Mouse (Mus musculus): ENCODE data around the gene Usp7. TPM values are rescaled to one million over a fixed set of nuclear protein-coding genes. Genes with fewer than 3 reads are reported as not detected.

The Usp7 gene
- polyA plus RNA-seq, 1 experiment from 2014 or later = 26.5 TPM

DNA sequence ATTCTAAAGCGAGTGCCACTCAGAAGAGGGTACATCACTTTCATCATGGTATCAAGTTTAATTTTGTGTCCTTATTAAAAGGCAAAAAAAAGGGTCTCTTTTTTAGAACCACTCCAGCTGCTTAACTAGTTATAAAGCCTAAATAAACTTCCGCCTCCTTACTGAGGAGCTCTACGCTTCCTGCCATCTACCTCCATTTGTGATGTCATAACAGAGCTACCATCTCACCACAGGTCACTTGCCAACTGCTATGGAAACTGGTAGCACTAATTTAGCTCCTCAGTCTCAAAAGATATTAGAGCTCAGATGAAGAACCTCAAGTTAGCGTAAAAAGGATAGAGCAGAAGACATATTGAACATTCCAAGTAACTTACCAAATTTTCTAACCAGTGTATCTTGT, 71.7 kb downstream of the Usp7 start:
- Histone ChIP-seq H3K36me3 (peaks cover 34% of the 10 kb centered on the region), H3K27ac (peak overlapping the region; percentile 32), H3K27me3 (no peaks in the 10 kb centered on the region), H3K9ac (no peak overlapping the region), H3K4me2 (no peak overlapping the region), H3K4me3 (replicated peaks) (no peak overlapping the region), H3K4me1 (replicated peaks) (peaks cover 83% of the 10 kb centered on the region), H3K9me3 (replicated peaks) (no peaks in the 10 kb centered on the region)
- DNase-seq (no peak), ATAC-seq (ENCODE audit: low read depth) (no peak)
- WGBS (ENCODE audit: insufficient replicate concordance) = 92% methylated on average over 4 of the region's 4 CpGs

- WGBS (ENCODE audit: insufficient replicate concordance) = 92% methylated on average over 10 of the region's 10 CpGs
Observed at GRCm38 (mm10) chr16:8717744-8718143, 74.4 kb downstream of the Usp7 start.

GRCm38 (mm10) chr16:8716300-8716699, 75.8 kb downstream of the Usp7 start:
- H3K27me3 ChIP-seq = no peaks in the 10 kb centered on the region
- H3K36me3 ChIP-seq = peaks cover 59% of the 10 kb centered on the region
- H3K4me3 ChIP-seq (replicated peaks) = no peak overlapping the region
- DNase-seq (no peak), ATAC-seq (ENCODE audit: low read depth) (no peak)
- no peak overlapping the region for H3K4me2 ChIP-seq
- no peaks in the 10 kb centered on the region for H3K9me3 ChIP-seq (replicated peaks)
- H3K9ac ChIP-seq = no peak overlapping the region
- H3K4me1 ChIP-seq (replicated peaks) = peaks cover 79% of the 10 kb centered on the region
- 72% methylated on average over 6 of the region's 6 CpGs for WGBS (ENCODE audit: insufficient replicate concordance)
- H3K27ac ChIP-seq = no peak overlapping the region

More at GRCm38 (mm10) chr16:8717744-8718143, 74.4 kb downstream of the Usp7 start:
- Histone ChIP-seq H3K4me2 (no peak overlapping the region), H3K36me3 (peaks cover 53% of the 10 kb centered on the region), H3K27me3 (no peaks in the 10 kb centered on the region), H3K4me3 (replicated peaks) (no peak overlapping the region), H3K9me3 (replicated peaks) (no peaks in the 10 kb centered on the region), H3K4me1 (replicated peaks) (peaks cover 82% of the 10 kb centered on the region), H3K9ac (no peak overlapping the region), H3K27ac (0 out of 2 replicates have a peak overlapping the region, but pooled peaks have one; percentile 2)
- DNase-seq (no peak), ATAC-seq (ENCODE audit: low read depth) (no peak)

DNA sequence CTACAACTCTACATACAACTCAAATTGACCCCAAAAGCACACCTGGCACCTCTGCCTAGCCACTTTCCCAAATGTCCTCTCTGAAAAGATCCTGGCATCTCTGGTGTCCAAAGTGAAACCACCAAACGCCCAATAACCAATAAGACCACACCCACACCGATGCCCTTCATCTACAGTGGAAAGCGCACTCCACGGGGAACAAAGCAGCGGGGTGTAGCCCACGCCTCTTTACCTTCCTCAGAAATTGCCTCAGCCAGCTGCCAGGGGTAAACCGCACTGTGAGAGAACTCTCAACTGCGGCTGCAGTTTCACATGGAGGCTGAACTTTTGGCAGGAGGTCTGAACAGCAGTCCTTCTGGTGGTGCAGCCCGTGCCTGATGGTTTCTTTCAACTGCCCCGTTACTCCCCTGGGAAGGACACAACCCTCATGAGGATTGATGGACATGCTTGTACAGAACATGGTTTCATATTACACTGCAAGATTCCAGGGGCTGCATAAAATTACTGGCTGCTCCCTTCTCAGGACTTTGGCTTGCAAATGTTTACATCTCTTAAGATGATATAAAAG, 76.5 kb downstream of the Usp7 start:
- peaks cover 66% of the 10 kb centered on the region for H3K36me3 ChIP-seq
- H3K4me3 ChIP-seq (replicated peaks) = no peak overlapping the region
- no peaks in the 10 kb centered on the region for H3K9me3 ChIP-seq (replicated peaks)
- DNase-seq = no peak
- no peaks in the 10 kb centered on the region for H3K27me3 ChIP-seq
- WGBS (ENCODE audit: insufficient replicate concordance) = 86% methylated on average over 10 of the region's 10 CpGs
- no peak overlapping the region for H3K4me2 ChIP-seq
- no peak overlapping the region for H3K27ac ChIP-seq
- no peak overlapping the region for H3K9ac ChIP-seq
- no peak for ATAC-seq (ENCODE audit: low read depth)
- H3K4me1 ChIP-seq (replicated peaks) = peaks cover 75% of the 10 kb centered on the region

- peaks cover 67% of the 10 kb centered on the region for H3K4me1 ChIP-seq (replicated peaks)
- no peak overlapping the region for H3K9ac ChIP-seq
- H3K4me3 ChIP-seq (replicated peaks) = no peak overlapping the region
- H3K27me3 ChIP-seq = no peaks in the 10 kb centered on the region
- H3K9me3 ChIP-seq (replicated peaks) = no peaks in the 10 kb centered on the region
- no peak overlapping the region for H3K27ac ChIP-seq
- no peak overlapping the region for H3K4me2 ChIP-seq
- ATAC-seq (ENCODE audit: low read depth) (no peak), DNase-seq (no peak)
- 84% methylated on average over 5 of the region's 5 CpGs for WGBS (ENCODE audit: insufficient replicate concordance)
- H3K36me3 ChIP-seq = peaks cover 73% of the 10 kb centered on the region
Observed at GRCm38 (mm10) chr16:8714851-8715250, 77.3 kb downstream of the Usp7 start.

GRCm38 (mm10) chr16:8711998-8712397, 80.1 kb downstream of the Usp7 start:
- Histone ChIP-seq H3K9me3 (replicated peaks) (no peaks in the 10 kb centered on the region), H3K36me3 (peaks cover 95% of the 10 kb centered on the region), H3K4me3 (replicated peaks) (no peak overlapping the region), H3K27ac (peak overlapping the region; percentile 16), H3K27me3 (no peaks in the 10 kb centered on the region), H3K9ac (no peak overlapping the region), H3K4me2 (no peak overlapping the region), H3K4me1 (replicated peaks) (peaks cover 50% of the 10 kb centered on the region)
- no peak for ATAC-seq (ENCODE audit: low read depth)
- WGBS (ENCODE audit: insufficient replicate concordance) = 89% methylated on average over 9 of the region's 9 CpGs
- DNase-seq = no peak

GRCm38 (mm10) chr16:8700586-8700985, 91.5 kb downstream of the Usp7 start:
- Histone ChIP-seq H3K9me3 (replicated peaks) (no peaks in the 10 kb centered on the region), H3K27me3 (no peaks in the 10 kb centered on the region), H3K9ac (no peak overlapping the region), H3K4me2 (no peak overlapping the region), H3K36me3 (peaks cover 99% of the 10 kb centered on the region), H3K4me3 (replicated peaks) (no peak overlapping the region), H3K4me1 (replicated peaks) (no peaks in the 10 kb centered on the region), H3K27ac (no peak overlapping the region)
- DNase-seq (no peak), ATAC-seq (ENCODE audit: low read depth) (no peak)
- 94% methylated on average over 3 of the region's 3 CpGs for WGBS (ENCODE audit: insufficient replicate concordance)

GRCm38 (mm10) chr16:8699556-8699955, 92.6 kb downstream of the Usp7 start:
- Histone ChIP-seq H3K36me3 (peaks cover 100% of the 10 kb centered on the region), H3K4me3 (replicated peaks) (no peak overlapping the region), H3K9me3 (replicated peaks) (no peaks in the 10 kb centered on the region), H3K9ac (no peak overlapping the region), H3K27ac (no peak overlapping the region), H3K4me2 (no peak overlapping the region), H3K4me1 (replicated peaks) (no peaks in the 10 kb centered on the region), H3K27me3 (no peaks in the 10 kb centered on the region)
- ATAC-seq (ENCODE audit: low read depth) = no peak
- WGBS (ENCODE audit: insufficient replicate concordance) = 88% methylated on average over 8 of the region's 8 CpGs
- DNase-seq = no peak

DNA sequence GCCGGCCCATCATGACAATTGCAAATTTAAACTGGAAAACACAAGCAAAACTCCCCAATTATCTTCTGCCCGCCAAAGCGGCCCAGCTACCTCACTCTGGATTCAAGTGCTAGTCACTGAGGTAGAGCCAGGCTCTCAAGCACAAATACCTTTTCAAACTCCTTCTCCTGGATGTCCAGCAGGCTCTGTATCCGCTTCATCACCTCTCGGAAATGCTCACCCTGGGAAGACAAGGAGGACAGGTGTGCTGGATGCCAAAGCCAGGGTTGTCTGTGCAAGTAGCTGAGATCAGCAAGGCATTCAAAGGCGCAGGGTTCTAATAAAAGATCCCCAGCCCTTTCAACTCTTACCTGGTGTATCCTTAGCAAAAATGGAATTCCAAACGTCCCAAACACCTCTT, 100.9 kb downstream of the Usp7 start:
- no peak overlapping the region for H3K9ac ChIP-seq
- H3K9me3 ChIP-seq (replicated peaks) = no peaks in the 10 kb centered on the region
- H3K27ac ChIP-seq = peak overlapping the region; percentile 99
- no peak for DNase-seq
- WGBS (ENCODE audit: insufficient replicate concordance) = 89% methylated on average over 7 of the region's 7 CpGs
- no peak for ATAC-seq (ENCODE audit: low read depth)
- peaks cover 56% of the 10 kb centered on the region for H3K4me1 ChIP-seq (replicated peaks)
- H3K27me3 ChIP-seq = no peaks in the 10 kb centered on the region
- H3K4me2 ChIP-seq = no peak overlapping the region
- no peak overlapping the region for H3K4me3 ChIP-seq (replicated peaks)
- H3K36me3 ChIP-seq = peaks cover 90% of the 10 kb centered on the region

DNA sequence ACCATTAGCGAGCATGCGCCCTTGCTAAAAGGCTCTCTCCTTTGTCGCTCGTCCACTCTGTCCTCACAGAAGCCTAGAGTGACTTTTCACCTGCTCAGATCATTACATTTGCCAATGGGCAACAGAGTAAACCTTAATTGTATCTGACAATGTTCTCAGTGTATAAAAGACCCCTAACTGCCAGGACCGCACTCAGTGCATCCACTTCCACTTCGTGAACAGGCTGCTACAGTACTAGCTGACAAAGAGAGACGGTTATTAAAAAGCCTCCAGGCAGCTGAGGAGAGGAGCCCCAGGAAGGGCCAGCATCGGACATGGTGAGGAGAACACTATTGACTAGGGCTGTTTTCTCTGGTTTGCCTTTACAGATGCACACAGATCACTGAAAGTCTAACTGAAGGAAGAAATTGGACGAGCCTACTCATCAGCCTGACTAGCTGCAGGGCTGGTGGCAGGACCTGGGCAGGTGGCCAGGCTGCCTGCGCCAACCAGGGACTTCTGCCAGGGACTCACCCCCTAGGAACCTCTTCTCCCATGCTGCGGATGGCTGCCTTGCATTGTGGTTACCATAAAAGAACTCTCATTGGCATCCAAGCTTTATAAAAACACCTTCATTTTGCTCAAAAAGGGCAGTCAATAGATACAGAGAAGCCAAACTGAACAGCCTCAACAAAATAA, 102.0 kb downstream of the Usp7 start:
- ATAC-seq (ENCODE audit: low read depth) (no peak), DNase-seq (no peak)
- Histone ChIP-seq H3K4me3 (replicated peaks) (no peak overlapping the region), H3K9ac (peak overlapping the region; percentile 81; the same call in 1 of the 2 replicates), H3K9me3 (replicated peaks) (no peaks in the 10 kb centered on the region), H3K27ac (peak overlapping the region; percentile 99), H3K4me2 (no peak overlapping the region), H3K4me1 (replicated peaks) (peaks cover 67% of the 10 kb centered on the region), H3K36me3 (peaks cover 89% of the 10 kb centered on the region), H3K27me3 (no peaks in the 10 kb centered on the region)
- WGBS (ENCODE audit: insufficient replicate concordance) = 92% methylated on average over 11 of the region's 11 CpGs

- peaks cover 87% of the 10 kb centered on the region for H3K36me3 ChIP-seq
- peak overlapping the region; percentile 74 for H3K4me2 ChIP-seq
- ATAC-seq (ENCODE audit: low read depth) (no peak), DNase-seq (no peak)
- peaks cover 78% of the 10 kb centered on the region for H3K4me1 ChIP-seq (replicated peaks)
- H3K27me3 ChIP-seq = no peaks in the 10 kb centered on the region
- no peaks in the 10 kb centered on the region for H3K9me3 ChIP-seq (replicated peaks)
- 0 out of 2 replicates have a peak overlapping the region, but pooled peaks have one; percentile 32 for H3K4me3 ChIP-seq (replicated peaks)
- H3K9ac ChIP-seq = peak overlapping the region; percentile 81
- peak overlapping the region; percentile 99 for H3K27ac ChIP-seq
Observed at GRCm38 (mm10) chr16:8687559-8688112, 104.5 kb downstream of the Usp7 start.

Measured in liver, embryonic 13.5 days (tissue).